9 mouse cellular contexts compared by ENCODE assay signal in the genomic region with DNA sequence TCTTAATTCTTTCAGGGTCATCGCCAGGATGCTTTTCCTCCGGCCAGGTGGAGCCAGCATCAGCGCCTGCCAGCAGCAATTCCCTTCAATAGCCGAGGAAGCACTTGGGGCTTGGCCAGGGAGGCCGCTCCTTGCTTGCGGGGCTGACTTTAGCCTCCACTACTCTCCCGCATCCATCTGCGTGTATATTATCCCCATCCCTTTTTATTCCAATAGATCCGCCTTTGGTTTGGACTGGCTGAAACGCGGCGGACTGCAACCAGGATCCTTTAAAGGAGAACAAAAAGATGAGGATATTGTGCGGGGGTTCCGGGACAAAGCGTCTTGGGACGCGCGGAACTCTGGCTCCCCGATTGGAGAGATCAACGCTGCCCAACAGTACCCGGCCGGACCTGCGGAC.
DNase-seq lines count a peak whose midpoint lies in the region; ATAC-seq and TF ChIP-seq lines count a peak whose summit lies in the region.
"Had no signal": no experiment of that assay in that cellular context is flagged by ENCODE, and none has a peak within 500 bp of the region (broad histone marks: within the 10 kb centered on the region; RNA-seq: fewer than 3 reads in every experiment).

No protein-coding gene starts in this region.

- DNase-seq in cerebellum, adult 11 months: peak; percentile 81
- peak; percentile 45 for DNase-seq in brain, embryonic 14.5 days (ENCODE audit: low read depth)
- peak; percentile 95 for DNase-seq in midbrain, embryonic 11.5 days (ENCODE audit: low spot score, missing footprints)
- DNase-seq in thymus, postnatal 14 days: no peak
- no peak for DNase-seq in kidney, adult 9 months

- ATAC-seq in cerebellum, adult (ENCODE audit: insufficient number of reproducible peaks, low FRiP score, low TSS enrichment): no peak
- ATAC-seq in forebrain, embryonic 13.5 days: no peak
- no peak for ATAC-seq in midbrain, embryonic 11.5 days (ENCODE audit: low FRiP score)
- no peak for ATAC-seq in heart, embryonic 11.5 days (replicated peaks; ENCODE audit: insufficient number of reproducible peaks, low FRiP score, low TSS enrichment)

- H3K27ac ChIP-seq in forebrain, embryonic 13.5 days: peak overlapping the region; percentile 100
- peak overlapping the region; percentile 98 for H3K27ac ChIP-seq in midbrain, embryonic 11.5 days (ENCODE audit: low read depth, low read length)
- no peak overlapping the region for H3K27ac ChIP-seq in heart, embryonic 11.5 days (ENCODE audit: low read depth, low read length)
- H3K27ac ChIP-seq: limb, embryonic 12.5 days had no signal

- peak overlapping the region; percentile 81 for H3K4me2 ChIP-seq in forebrain, embryonic 13.5 days
- peak overlapping the region; percentile 81 for H3K4me2 ChIP-seq in midbrain, embryonic 11.5 days
- H3K4me2 ChIP-seq in heart, embryonic 11.5 days: no peak overlapping the region; the same call in 1 of the 2 replicates

- peaks cover 54% of the 10 kb centered on the region for H3K4me1 ChIP-seq in forebrain, embryonic 13.5 days
- H3K4me1 ChIP-seq in midbrain, embryonic 11.5 days (ENCODE audit: control insufficient read depth, insufficient read depth, low read length): peaks cover 24% of the 10 kb centered on the region
- peaks cover 14% of the 10 kb centered on the region for H3K4me1 ChIP-seq in heart, embryonic 11.5 days (ENCODE audit: control insufficient read depth, insufficient read depth, low read length)

- H3K27me3 ChIP-seq in forebrain, embryonic 13.5 days: peaks cover 27% of the 10 kb centered on the region; the same call in 1 of the 2 replicates
- H3K27me3 ChIP-seq in midbrain, embryonic 11.5 days (ENCODE audit: control insufficient read depth, insufficient read depth, low read length): peaks cover 47% of the 10 kb centered on the region
- H3K27me3 ChIP-seq in heart, embryonic 11.5 days (ENCODE audit: control insufficient read depth, insufficient read depth, low read length): peaks cover 94% of the 10 kb centered on the region

- H3K36me3 ChIP-seq in forebrain, embryonic 13.5 days (ENCODE audit: poor library complexity, severe bottlenecking): peaks cover 13% of the 10 kb centered on the region
- H3K36me3 ChIP-seq in midbrain, embryonic 11.5 days (ENCODE audit: control insufficient read depth, insufficient read depth, low read length): no peaks in the 10 kb centered on the region
- no peaks in the 10 kb centered on the region for H3K36me3 ChIP-seq in heart, embryonic 11.5 days (ENCODE audit: control insufficient read depth, insufficient read depth, low read length)
- H3K36me3 ChIP-seq: limb, embryonic 12.5 days had no signal

- under 1% methylated on average over 23 of the region's 23 CpGs for WGBS in forebrain, embryonic 13.5 days
- under 1% methylated on average over 23 of the region's 23 CpGs for WGBS in midbrain, embryonic 11.5 days
- WGBS in heart, embryonic 11.5 days (ENCODE audit: insufficient replicate concordance): under 1% methylated on average over 23 of the region's 23 CpGs

- no peaks in the 10 kb centered on the region for H3K9me3 ChIP-seq in forebrain, embryonic 13.5 days (replicated peaks)
- H3K9me3 ChIP-seq in midbrain, embryonic 11.5 days (ENCODE audit: control insufficient read depth, low read length): no peaks in the 10 kb centered on the region
- no peaks in the 10 kb centered on the region for H3K9me3 ChIP-seq in heart, embryonic 11.5 days (replicated peaks; ENCODE audit: control insufficient read depth, low read length)
- H3K9me3 ChIP-seq: limb, embryonic 12.5 days had no signal

- peak overlapping the region; percentile 78 for H3K4me3 ChIP-seq in forebrain, embryonic 13.5 days
- H3K4me3 ChIP-seq in midbrain, embryonic 11.5 days (ENCODE audit: low read depth, low read length): peak overlapping the region; percentile 64
- no peak overlapping the region for H3K4me3 ChIP-seq in heart, embryonic 11.5 days (ENCODE audit: low read depth, low read length)

- TF ChIP-seq CTCF in brain, embryonic 14.5 days (IDR thresholded peaks at IDR 0.05; ENCODE audit: borderline replicate concordance, extremely low read depth, insufficient read depth, insufficient read length): no peak

- H3K9ac ChIP-seq in forebrain, embryonic 13.5 days: peak overlapping the region; percentile 99
- H3K9ac ChIP-seq in midbrain, embryonic 11.5 days (ENCODE audit: low read length): peak overlapping the region; percentile 90
- no peak overlapping the region for H3K9ac ChIP-seq in heart, embryonic 11.5 days (ENCODE audit: low read depth, low read length)
- H3K9ac ChIP-seq: limb, embryonic 12.5 days had no signal

- 0 out of 2 replicates have a peak, but pooled peaks have one; percentile 4 for TF ChIP-seq POLR2A in brain, embryonic 14.5 days (IDR thresholded peaks at IDR 0.05; ENCODE audit: borderline replicate concordance, extremely low read depth, insufficient read depth, insufficient read length, poor library complexity, severe bottlenecking)

Comparison
In these comparisons a context has a peak if more than half of its experiments do, and no peak if none do; other contexts are left out.
1. DNase-seq: peak in cerebellum, adult 11 months (single experiment), brain, embryonic 14.5 days (single experiment) and midbrain, embryonic 11.5 days (single experiment); none in thymus, postnatal 14 days (single experiment) and kidney, adult 9 months (single experiment).